Mouse (Mus musculus) E14TG2a.4 (cell line): ENCODE measurements around the gene Gna15.

Experiments used
- H3K27me3 ChIP-seq: 2 replicates; pipeline ENCODE4 v1.6.1; 2014; ENCODE audit warnings: low read length, control low read depth; ENCODE audit not compliant: insufficient read depth
- H3K36me3 ChIP-seq: 2 replicates; pipeline ENCODE4 v1.6.1; 2014; ENCODE audit warnings: low read length, control low read depth; ENCODE audit not compliant: insufficient read depth
- H3K4me1 ChIP-seq: replicated peaks from 2 replicates; pipeline ENCODE4 v1.6.1; 2014; ENCODE audit warnings: low read depth, low read length, control low read depth
- H3K4me3 ChIP-seq: replicated peaks from 2 replicates; pipeline ENCODE4 v1.5.1; 2014; ENCODE audit warnings: mild to moderate bottlenecking, low read length
- H3K9me3 ChIP-seq: 2 replicates; pipeline ENCODE4 v1.6.1; 2014; ENCODE audit warnings: low read length, control low read depth
- CTCF ChIP-seq: conservative IDR thresholded peaks from 2 replicates; pipeline ENCODE4 v1.5.1; 2014; ENCODE audit warnings: low read length
- NANOG ChIP-seq: IDR thresholded peaks from 2 replicates; pipeline ENCODE4 v1.6.1; 2014; ENCODE audit warnings: borderline replicate concordance, low read length, mixed read lengths
- POU5F1 ChIP-seq: IDR thresholded peaks from 2 replicates; pipeline ENCODE4 v1.6.1; 2014; ENCODE audit warnings: low read length, borderline replicate concordance

Gna15 gene

GRCm38 (mm10) chr10:81497401-81498270 is 26.4 kb downstream of the Gna15 start:
- TF ChIP-seq POU5F1 (no peak), NANOG (no peak), CTCF (no peak)
- Histone ChIP-seq H3K4me1 (peaks cover 75% of the 10 kb centered on the region), H3K36me3 (peaks cover 43% of the 10 kb centered on the region)

DNA sequence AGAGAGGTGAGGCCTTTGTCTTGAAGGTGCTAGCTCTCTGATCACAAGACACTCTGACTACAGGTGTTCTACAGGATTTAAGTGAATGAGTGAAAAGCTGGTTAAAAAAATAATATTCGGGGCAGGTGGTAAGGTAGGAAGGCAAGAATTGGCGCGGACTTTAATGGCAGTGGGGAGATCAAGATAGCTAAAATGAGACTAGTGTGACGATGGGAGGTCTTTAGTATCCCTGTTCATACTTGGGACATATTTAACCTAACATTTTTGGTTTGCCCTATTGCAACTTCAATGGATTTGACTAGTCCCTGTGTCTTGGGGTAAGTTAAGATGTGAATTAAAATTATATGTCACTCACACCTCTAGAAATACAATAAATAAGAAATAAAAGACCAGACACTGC is 27.1 kb downstream of the Gna15 start:
- TF ChIP-seq POU5F1 (no peak), NANOG (no peak), CTCF (no peak)
- Histone ChIP-seq H3K36me3 (peaks cover 44% of the 10 kb centered on the region), H3K4me1 (peaks cover 72% of the 10 kb centered on the region), H3K27me3 (no peaks in the 10 kb centered on the region), H3K9me3 (no peaks in the 10 kb centered on the region), H3K4me3 (peak overlapping the region; percentile 97)

More at GRCm38 (mm10) chr10:81497401-81498270, 26.4 kb downstream of the Gna15 start:
- Histone ChIP-seq H3K4me3 (no peak overlapping the region), H3K9me3 (no peaks in the 10 kb centered on the region), H3K27me3 (no peaks in the 10 kb centered on the region)

GRCm38 (mm10) chr10:81496264-81496901 is 27.6 kb downstream of the Gna15 start, which contains the start of gene Ncln:
Gene Ncln (minus strand): TSS chr10:81496392.
- Histone ChIP-seq H3K36me3 (peaks cover 44% of the 10 kb centered on the region), H3K9me3 (no peaks in the 10 kb centered on the region), H3K4me1 (peaks cover 70% of the 10 kb centered on the region), H3K27me3 (no peaks in the 10 kb centered on the region), H3K4me3 (peak within 1 kb of the TSS; percentile 97)
- no peak for TF ChIP-seq POU5F1
- no peak for TF ChIP-seq NANOG
- no peak for TF ChIP-seq CTCF

- Histone ChIP-seq H3K36me3 (peaks cover 46% of the 10 kb centered on the region), H3K4me3 (peak overlapping the region; percentile 97), H3K4me1 (peaks cover 75% of the 10 kb centered on the region), H3K27me3 (no peaks in the 10 kb centered on the region), H3K9me3 (no peaks in the 10 kb centered on the region)
- TF ChIP-seq NANOG (no peak), CTCF (no peak), POU5F1 (no peak)
Measured at GRCm38 (mm10) chr10:81495616-81496263, 28.3 kb downstream of the Gna15 start.

DNA sequence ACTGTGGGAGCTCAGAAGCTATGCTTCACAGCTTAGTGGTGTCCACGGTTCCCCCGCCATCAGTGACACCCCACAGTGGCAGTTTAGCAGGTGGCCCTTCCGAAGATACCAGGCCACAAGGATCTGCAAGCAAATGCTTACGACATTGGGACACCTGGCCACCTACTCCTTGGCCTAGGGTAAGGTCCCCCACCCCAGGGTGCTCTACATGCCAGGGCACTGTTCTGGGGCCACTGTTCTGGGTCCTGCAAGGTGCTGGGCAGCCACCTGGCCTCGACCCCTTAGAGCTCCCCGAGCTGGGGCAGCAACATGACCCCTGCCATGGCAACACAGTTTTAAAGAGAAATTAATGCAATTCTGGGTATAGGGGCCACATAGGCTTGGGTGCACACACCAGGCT is 28.9 kb downstream of the Gna15 start:
- Histone ChIP-seq H3K27me3 (no peaks in the 10 kb centered on the region), H3K4me3 (peak overlapping the region; percentile 97), H3K36me3 (peaks cover 50% of the 10 kb centered on the region), H3K4me1 (peaks cover 81% of the 10 kb centered on the region), H3K9me3 (no peaks in the 10 kb centered on the region)
- TF ChIP-seq NANOG (no peak), CTCF (no peak), POU5F1 (no peak)

DNA sequence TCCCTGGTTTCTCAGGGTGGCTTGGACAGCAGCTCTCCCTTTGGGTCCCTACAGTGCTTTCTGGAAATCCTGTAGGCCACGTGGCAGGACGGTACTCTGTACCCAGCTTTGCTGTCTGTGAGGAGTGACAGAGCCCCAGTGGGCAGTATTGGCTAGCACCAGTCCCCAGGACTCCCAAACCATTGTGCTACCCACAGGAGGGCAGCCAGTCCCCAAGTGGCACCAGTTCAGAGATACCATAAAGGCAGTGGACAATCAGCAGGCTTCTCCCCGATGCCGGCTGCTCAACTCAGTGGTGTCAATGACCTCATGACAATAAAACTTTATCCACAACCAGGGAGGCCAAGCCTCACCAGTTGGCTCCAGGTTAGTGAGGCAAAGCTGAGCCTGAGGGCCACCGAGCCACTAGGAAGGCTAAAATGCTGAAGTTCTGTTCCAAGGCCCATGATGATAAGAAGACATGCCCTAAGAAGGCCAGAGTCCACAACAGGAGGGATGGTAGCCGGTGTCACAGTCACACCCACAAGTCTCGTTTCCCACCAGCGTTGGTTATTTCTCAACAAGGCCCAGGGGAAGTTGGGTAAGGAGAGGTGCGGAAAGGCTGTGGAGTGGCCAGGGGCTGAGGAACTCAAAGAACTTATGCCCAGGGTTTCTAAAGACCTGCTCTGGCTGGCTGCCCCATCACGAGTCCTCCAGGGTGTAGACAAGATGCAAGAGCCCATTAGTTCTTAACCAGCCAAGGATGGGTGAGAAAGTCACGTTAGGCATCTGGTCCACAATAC is 29.6 kb downstream of the Gna15 start:
- Histone ChIP-seq H3K36me3 (peaks cover 57% of the 10 kb centered on the region), H3K27me3 (no peaks in the 10 kb centered on the region), H3K4me3 (peak overlapping the region; percentile 97), H3K9me3 (no peaks in the 10 kb centered on the region), H3K4me1 (peaks cover 84% of the 10 kb centered on the region)
- no peak for TF ChIP-seq POU5F1
- no peak for TF ChIP-seq NANOG
- TF ChIP-seq CTCF = no peak

DNA sequence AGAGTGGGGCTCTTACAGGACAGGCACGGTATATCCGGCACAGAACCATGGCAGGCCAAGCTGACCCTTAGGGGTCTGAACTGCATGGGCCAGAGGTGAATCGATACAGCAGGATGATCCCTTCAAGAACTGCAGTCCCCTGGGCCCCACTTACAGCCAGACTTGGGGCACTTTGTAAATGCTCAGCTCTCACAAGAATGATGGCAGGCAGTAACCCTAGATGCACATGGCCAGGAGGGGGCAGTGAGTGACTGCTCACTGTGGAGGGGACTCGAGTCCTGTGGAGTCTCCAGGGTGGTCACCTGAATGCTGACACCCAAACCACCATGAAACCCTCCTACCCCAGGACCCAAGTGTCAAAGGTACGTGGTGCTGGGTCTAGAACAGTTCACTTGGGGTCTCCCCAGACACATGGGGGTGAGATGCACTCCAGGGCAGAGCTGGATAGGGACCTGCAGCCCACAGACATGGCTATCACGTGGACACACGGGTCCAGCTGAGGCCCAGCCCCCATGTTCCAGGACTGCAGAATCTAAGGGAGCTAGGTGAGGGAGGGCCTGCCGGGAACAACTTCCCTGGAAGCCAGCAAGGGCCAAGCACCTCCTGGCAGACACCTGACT is 30.3 kb downstream of the Gna15 start:
- no peaks in the 10 kb centered on the region for H3K27me3 ChIP-seq
- H3K4me1 ChIP-seq = peaks cover 84% of the 10 kb centered on the region
- H3K9me3 ChIP-seq = no peaks in the 10 kb centered on the region
- H3K36me3 ChIP-seq = peaks cover 64% of the 10 kb centered on the region
- no peak for TF ChIP-seq POU5F1
- no peak for TF ChIP-seq NANOG
- no peak for TF ChIP-seq CTCF
- H3K4me3 ChIP-seq = peak overlapping the region; percentile 39
